Mouse (Mus musculus): ENCODE measurements around the gene Lrfn2.
A peak's percentile ranks its signal among the peaks of the same experiment; 100 is the strongest.

The Lrfn2 gene

DNA sequence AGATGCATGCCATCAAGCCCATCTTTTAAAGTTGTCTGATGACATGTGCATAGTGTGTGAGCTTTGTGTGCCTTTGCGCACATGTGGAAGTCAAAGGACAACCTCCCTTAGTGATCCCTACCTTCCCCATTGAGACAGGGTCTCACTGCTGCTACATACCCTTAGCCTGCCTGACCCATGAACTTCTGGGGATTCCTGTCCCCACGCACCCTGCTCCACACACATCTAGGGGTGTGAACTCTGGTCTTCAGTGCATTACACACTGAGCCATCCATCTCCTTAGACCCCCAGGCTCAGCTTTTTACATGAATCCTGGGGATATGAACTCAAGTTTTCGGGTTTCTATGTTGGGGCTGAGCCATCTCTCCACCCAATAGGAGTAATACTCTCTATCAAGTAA is 179.2 kb downstream of the Lrfn2 start:
- no peak overlapping the region for H3K4me3 ChIP-seq (replicated peaks; ENCODE audit: low read length)
- H3K9me3 ChIP-seq (ENCODE audit: low read length), result peaks cover 32% of the 10 kb centered on the region
- TF ChIP-seq CTCF (conservative IDR thresholded peaks at IDR 0.05; ENCODE audit: low read length) (no peak), POU5F1 (IDR thresholded peaks at IDR 0.05; ENCODE audit: borderline replicate concordance, low read length) (no peak), NANOG (IDR thresholded peaks at IDR 0.05; ENCODE audit: borderline replicate concordance, low read length) (no peak)
- no peaks in the 10 kb centered on the region for H3K36me3 ChIP-seq (ENCODE audit: insufficient read depth, low read length)
- H3K27me3 ChIP-seq (ENCODE audit: insufficient read depth, low read length), result 0 out of 2 replicates have a peak, but pooled peaks cover 2% of the 10 kb centered on the region
- no peaks in the 10 kb centered on the region for H3K4me1 ChIP-seq (replicated peaks; ENCODE audit: low read depth, low read length)

DNA sequence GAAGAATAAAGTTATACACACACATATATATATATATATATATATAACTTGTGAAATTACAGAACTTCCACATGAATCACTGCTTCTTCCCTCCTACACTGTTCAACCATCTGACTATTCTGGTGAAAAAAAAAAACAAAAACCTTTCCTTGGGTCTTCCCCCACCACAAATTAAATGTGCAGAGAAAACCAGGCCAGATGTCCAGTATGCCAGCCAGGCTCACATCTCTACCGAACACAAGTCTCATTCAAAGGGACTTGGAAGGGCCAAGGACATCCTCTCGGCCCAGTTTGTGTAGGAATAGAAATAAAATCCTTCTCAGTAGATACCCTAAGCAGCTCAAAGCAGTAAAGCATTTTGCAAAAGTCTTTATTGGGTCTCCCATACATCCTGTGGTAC is 179.7 kb downstream of the Lrfn2 start:
- Histone ChIP-seq H3K4me3 (replicated peaks; ENCODE audit: low read length) (no peak overlapping the region), H3K27me3 (ENCODE audit: insufficient read depth, low read length) (0 out of 2 replicates have a peak, but pooled peaks cover 2% of the 10 kb centered on the region), H3K36me3 (ENCODE audit: insufficient read depth, low read length) (no peaks in the 10 kb centered on the region), H3K9me3 (ENCODE audit: low read length) (peaks cover 32% of the 10 kb centered on the region), H3K4me1 (replicated peaks; ENCODE audit: low read depth, low read length) (no peaks in the 10 kb centered on the region)
- TF ChIP-seq POU5F1 (IDR thresholded peaks at IDR 0.05; ENCODE audit: borderline replicate concordance, low read length) (no peak), CTCF (conservative IDR thresholded peaks at IDR 0.05; ENCODE audit: low read length) (no peak), NANOG (IDR thresholded peaks at IDR 0.05; ENCODE audit: borderline replicate concordance, low read length) (no peak)

- 0 out of 2 replicates have a peak, but pooled peaks cover 2% of the 10 kb centered on the region for H3K27me3 ChIP-seq (ENCODE audit: insufficient read depth, low read length)
- no peak overlapping the region for H3K4me3 ChIP-seq (replicated peaks; ENCODE audit: low read length)
- no peaks in the 10 kb centered on the region for H3K4me1 ChIP-seq (replicated peaks; ENCODE audit: low read depth, low read length)
- H3K36me3 ChIP-seq (ENCODE audit: insufficient read depth, low read length), result no peaks in the 10 kb centered on the region
- peaks cover 22% of the 10 kb centered on the region for H3K9me3 ChIP-seq (ENCODE audit: low read length)
- TF ChIP-seq CTCF (conservative IDR thresholded peaks at IDR 0.05; ENCODE audit: low read length), result no peak
- TF ChIP-seq NANOG (IDR thresholded peaks at IDR 0.05; ENCODE audit: borderline replicate concordance, low read length), result no peak
- no peak for TF ChIP-seq POU5F1 (IDR thresholded peaks at IDR 0.05; ENCODE audit: borderline replicate concordance, low read length)
These were observed 181.2 kb downstream of the Lrfn2 start for GRCm38 (mm10) chr17:49113336-49113735.

DNA sequence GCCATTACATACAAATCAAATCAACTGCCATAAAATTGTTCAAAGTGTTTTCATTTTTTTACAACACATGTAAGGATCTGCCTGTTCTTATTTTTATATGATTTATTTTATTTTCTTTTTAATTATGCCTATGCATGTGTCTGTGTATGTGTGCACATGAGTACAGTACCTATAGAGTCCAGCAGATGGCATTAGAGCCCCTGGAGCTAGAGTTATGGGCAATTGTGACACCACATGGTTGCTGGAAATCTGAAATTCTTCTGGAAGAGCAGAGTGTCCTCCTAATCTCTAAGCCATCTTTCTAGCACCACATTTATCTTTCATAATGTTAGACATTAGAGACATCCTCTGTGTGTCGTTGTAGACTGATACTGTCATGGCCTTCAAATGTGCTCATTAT is 192.0 kb downstream of the Lrfn2 start:
- TF ChIP-seq NANOG (IDR thresholded peaks at IDR 0.05; ENCODE audit: borderline replicate concordance, low read length), result no peak
- no peak for TF ChIP-seq POU5F1 (IDR thresholded peaks at IDR 0.05; ENCODE audit: borderline replicate concordance, low read length)
- peak; percentile 61 for TF ChIP-seq CTCF (conservative IDR thresholded peaks at IDR 0.05; ENCODE audit: low read length)
- no peaks in the 10 kb centered on the region for H3K4me1 ChIP-seq (replicated peaks; ENCODE audit: low read depth, low read length)
- no peak overlapping the region for H3K4me3 ChIP-seq (replicated peaks; ENCODE audit: low read length)
- peaks cover 7% of the 10 kb centered on the region; the same call in 1 of the 2 replicates for H3K9me3 ChIP-seq (ENCODE audit: low read length)
- no peaks in the 10 kb centered on the region for H3K27me3 ChIP-seq (ENCODE audit: insufficient read depth, low read length)
- H3K36me3 ChIP-seq (ENCODE audit: insufficient read depth, low read length), result no peaks in the 10 kb centered on the region

- Histone ChIP-seq H3K4me3 (replicated peaks; ENCODE audit: low read length) (no peak overlapping the region), H3K9me3 (ENCODE audit: low read length) (peaks cover 7% of the 10 kb centered on the region; the same call in 1 of the 2 replicates), H3K4me1 (replicated peaks; ENCODE audit: low read depth, low read length) (no peaks in the 10 kb centered on the region), H3K36me3 (ENCODE audit: insufficient read depth, low read length) (no peaks in the 10 kb centered on the region), H3K27me3 (ENCODE audit: insufficient read depth, low read length) (no peaks in the 10 kb centered on the region)
- no peak for TF ChIP-seq NANOG (IDR thresholded peaks at IDR 0.05; ENCODE audit: borderline replicate concordance, low read length)
- no peak for TF ChIP-seq POU5F1 (IDR thresholded peaks at IDR 0.05; ENCODE audit: borderline replicate concordance, low read length)
- TF ChIP-seq CTCF (conservative IDR thresholded peaks at IDR 0.05; ENCODE audit: low read length), result no peak
These were observed 192.5 kb downstream of the Lrfn2 start for GRCm38 (mm10) chr17:49124642-49125041.

Data from E14TG2a.4 (cell line).